Mouse (Mus musculus) heart, postnatal 0 days (tissue): ENCODE results near the gene Ago3.

ENCODE experiments used
- CTCF ChIP-seq: IDR thresholded peaks from 2 replicates; pipeline ENCODE4 v1.5.1; 2016; ENCODE audit warnings: antibody characterized with exemption, control low read depth, low read depth
- EP300 ChIP-seq: IDR thresholded peaks from 2 replicates; pipeline ENCODE4 v1.6.1; 2016; ENCODE audit warnings: antibody characterized with exemption, low read depth

- TF ChIP-seq EP300 (no peak), CTCF (peak; percentile 80)
Measured at GRCm38 (mm10) chr4:126309922-126310309, 119.4 kb downstream of the Ago3 start.
